ENCODE assay signal across 15 mouse cellular contexts in genomic region chr2:66519966-66520365, GRCm38 (mm10).
DNase-seq lines count a peak whose midpoint lies in the region; ATAC-seq and TF ChIP-seq lines count a peak whose summit lies in the region.
"Had no signal": no experiment of that assay in that cellular context is flagged by ENCODE, and none has a peak within 500 bp of the region (broad histone marks: within the 10 kb centered on the region; RNA-seq: fewer than 3 reads in every experiment).

No protein-coding gene starts in this region.

- H3K9ac ChIP-seq in kidney, embryonic 16.5 days (replicated peaks; ENCODE audit: low read length), result no peak overlapping the region
- no peak overlapping the region for H3K9ac ChIP-seq in forebrain, postnatal 0 days
- H3K9ac ChIP-seq: hindbrain, embryonic 13.5 days; liver, embryonic 15.5 days; midbrain, embryonic 15.5 days had no signal

- H3K4me1 ChIP-seq in kidney, embryonic 16.5 days (ENCODE audit: insufficient read depth, low read length), result no peaks in the 10 kb centered on the region
- no peaks in the 10 kb centered on the region for H3K4me1 ChIP-seq in forebrain, postnatal 0 days (ENCODE audit: insufficient read depth)
- H3K4me1 ChIP-seq: hindbrain, embryonic 13.5 days; liver, embryonic 15.5 days; midbrain, embryonic 15.5 days had no signal

- ATAC-seq in kidney, embryonic 16.5 days (ENCODE audit: low FRiP score, low TSS enrichment), result no peak
- ATAC-seq in forebrain, postnatal 0 days, result no peak
- ATAC-seq: midbrain, embryonic 15.5 days had no signal

- peak; percentile 4 for DNase-seq in adrenal gland, postnatal 10 days
- DNase-seq in adrenal gland, postnatal 14 days, result no peak
- DNase-seq in kidney, postnatal 4 days, result peak; percentile 4 to 6
- DNase-seq in WW6 (ENCODE audit: low read depth, low spot score), result peak; percentile 20
- DNase-seq in mesoderm, embryonic 11.5 days (ENCODE audit: low read depth, low spot score), result peak; percentile 30
- no peak for DNase-seq in urinary bladder, adult 18-20 months (ENCODE audit: low spot score in 2 of 2)
- DNase-seq in forebrain, postnatal 0 days, result no peak
- DNase-seq: cerebellum, adult 11 months; gastrocnemius, postnatal 36 days; layer of hippocampus, postnatal 36 days had no signal

- no peak overlapping the region for H3K4me3 ChIP-seq in kidney, embryonic 16.5 days (ENCODE audit: low read length)
- H3K4me3 ChIP-seq in forebrain, postnatal 0 days (ENCODE audit: low read depth, low read length), result no peak overlapping the region
- H3K4me3 ChIP-seq: hindbrain, embryonic 13.5 days; liver, embryonic 15.5 days; midbrain, embryonic 15.5 days had no signal

- no peaks in the 10 kb centered on the region for H3K9me3 ChIP-seq in kidney, embryonic 16.5 days (ENCODE audit: low read length)
- H3K9me3 ChIP-seq in forebrain, postnatal 0 days (ENCODE audit: low read length), result no peaks in the 10 kb centered on the region
- H3K9me3 ChIP-seq: hindbrain, embryonic 13.5 days; liver, embryonic 15.5 days; midbrain, embryonic 15.5 days had no signal

- TF ChIP-seq CTCF in forebrain, postnatal 0 days (IDR thresholded peaks at IDR 0.05; ENCODE audit: low read depth), result no peak

- 67% methylated on average over 3 of the region's 3 CpGs for WGBS in kidney, embryonic 16.5 days
- 71% methylated on average over 3 of the region's 3 CpGs for WGBS in forebrain, postnatal 0 days

- no peaks in the 10 kb centered on the region for H3K27me3 ChIP-seq in kidney, embryonic 16.5 days (ENCODE audit: insufficient read depth, low read length)
- no peaks in the 10 kb centered on the region for H3K27me3 ChIP-seq in forebrain, postnatal 0 days (ENCODE audit: insufficient read depth, low read length)
- H3K27me3 ChIP-seq: hindbrain, embryonic 13.5 days; liver, embryonic 15.5 days; midbrain, embryonic 15.5 days had no signal

- no peaks in the 10 kb centered on the region for H3K36me3 ChIP-seq in kidney, embryonic 16.5 days (ENCODE audit: insufficient read depth, low read length)
- H3K36me3 ChIP-seq in forebrain, postnatal 0 days (ENCODE audit: insufficient read depth), result no peaks in the 10 kb centered on the region
- H3K36me3 ChIP-seq: hindbrain, embryonic 13.5 days; liver, embryonic 15.5 days; midbrain, embryonic 15.5 days had no signal

- no peak overlapping the region for H3K27ac ChIP-seq in kidney, embryonic 16.5 days (ENCODE audit: low read length)
- H3K27ac ChIP-seq in forebrain, postnatal 0 days (ENCODE audit: low read depth, low read length), result no peak overlapping the region
- H3K27ac ChIP-seq: hindbrain, embryonic 13.5 days; liver, embryonic 15.5 days; macrophage; midbrain, embryonic 15.5 days had no signal

- no peak overlapping the region for H3K4me2 ChIP-seq in kidney, embryonic 16.5 days (replicated peaks; ENCODE audit: low read depth, low read length)
- no peak overlapping the region for H3K4me2 ChIP-seq in forebrain, postnatal 0 days (ENCODE audit: low read depth)
- H3K4me2 ChIP-seq: hindbrain, embryonic 13.5 days; liver, embryonic 15.5 days; midbrain, embryonic 15.5 days had no signal

Comparison
In these comparisons a context has a peak if more than half of its experiments do, and no peak if none do; other contexts are left out.
1. DNase-seq: peak in adrenal gland, postnatal 10 days (single experiment), kidney, postnatal 4 days (2 of 2), WW6 (single experiment) and mesoderm, embryonic 11.5 days (single experiment); none in adrenal gland, postnatal 14 days (single experiment), urinary bladder, adult 18-20 months (0 of 2) and forebrain, postnatal 0 days (single experiment).